In genomic region chr6:120914533-120914910, GRCm38 (mm10) we compare ENCODE assay signal across 10 mouse cellular contexts. TPM values are rescaled to one million over a fixed set of nuclear protein-coding genes. Genes with fewer than 3 reads are reported as not detected.
DNase-seq lines count a peak whose midpoint lies in the region; ATAC-seq and TF ChIP-seq lines count a peak whose summit lies in the region.
"Had no signal": no experiment of that assay in that cellular context is flagged by ENCODE, and none has a peak within 500 bp of the region (broad histone marks: within the 10 kb centered on the region; RNA-seq: fewer than 3 reads in every experiment).

No protein-coding gene starts in this region.

- no peaks in the 10 kb centered on the region for H3K9me3 ChIP-seq in G1E (replicated peaks)
- H3K9me3 ChIP-seq: midbrain, embryonic 12.5 days had no signal

- no peak for TF ChIP-seq CTCF in G1E (IDR thresholded peaks at IDR 0.05; ENCODE audit: low read depth, low read length)

- no peak for ATAC-seq in G1E (ENCODE audit: extremely low read depth, insufficient number of reproducible peaks, low FRiP score, poor library complexity, severe bottlenecking)
- peak; percentile 38; the same call in 1 of the 2 replicates for ATAC-seq in erythroblast, adult 5-6 weeks (replicated peaks; ENCODE audit: low FRiP score, poor library complexity, severe bottlenecking)
- ATAC-seq in megakaryocyte, adult 5-6 weeks (ENCODE audit: poor library complexity, severe bottlenecking) = peak; percentile 1

- no peaks in the 10 kb centered on the region for H3K27me3 ChIP-seq in G1E (ENCODE audit: insufficient read depth, low read length)

- peak overlapping the region; percentile 91 for H3K4me3 ChIP-seq in G1E (ENCODE audit: low read depth, low read length)
- H3K4me3 ChIP-seq: midbrain, embryonic 12.5 days had no signal

- H3K36me3 ChIP-seq in G1E (replicated peaks) = peaks cover 55% of the 10 kb centered on the region
- H3K36me3 ChIP-seq: midbrain, embryonic 12.5 days had no signal

- DNase-seq in cerebellum, postnatal 14 days = peak; percentile 53 to 64
- no peak for DNase-seq in cerebellum, adult 8-10 months
- no peak for DNase-seq in G1E (ENCODE audit: low spot score)
- DNase-seq in retina, postnatal 1 day = no peak
- DNase-seq in lung, postnatal 36 days = no peak
- no peak for DNase-seq in B cell, adult 2 months
- DNase-seq: right cerebral cortex, postnatal 25 days had no signal

- H3K4me1 ChIP-seq in G1E (ENCODE audit: insufficient read depth, low read depth, low read length) = peaks cover 74% of the 10 kb centered on the region

RNA-seq across cellular contexts. Expression of gene Bid, which starts 2.1 kb away (rescaled TPM):
- total RNA-seq in G1E (2014; fragmentation: Nextera tagmentation) (64.3 and 68.7 TPM in 2 replicates), G1E (2017) (42.8 and 46.0 TPM in 2 replicates)
- 27.0 and 34.1 TPM in 2 replicates for polyA plus RNA-seq in G1E (2012)
- total RNA-seq in erythroblast, adult 5-6 weeks (2015; ENCODE audit: low replicate concordance) = 19.6 and 21.3 TPM in 2 replicates
- 5.6 and 9.9 TPM in 2 replicates for total RNA-seq in erythroblast, adult 5-6 weeks (2017; ENCODE audit: low replicate concordance)
- total RNA-seq in megakaryocyte, adult 5-6 weeks (2015) = 74.3 and 89.0 TPM in 2 replicates
- total RNA-seq in megakaryocyte, adult 5-6 weeks (2017) = 48.1 and 51.6 TPM in 2 replicates

Comparison
In these comparisons a context has a peak if more than half of its experiments do, and no peak if none do; other contexts are left out.
1. DNase-seq: peak in cerebellum, postnatal 14 days (2 of 2); none in cerebellum, adult 8-10 months (single experiment), G1E (single experiment), retina, postnatal 1 day (single experiment), lung, postnatal 36 days (single experiment) and B cell, adult 2 months (0 of 2).